Mouse (Mus musculus) E14TG2a.4 (cell line): ENCODE measurements around the gene Tiam1.

ENCODE experiments used
- H3K27me3 ChIP-seq: 2 replicates; pipeline ENCODE4 v1.6.1; 2014; ENCODE audit warnings: low read length, control low read depth; ENCODE audit not compliant: insufficient read depth
- H3K36me3 ChIP-seq: 2 replicates; pipeline ENCODE4 v1.6.1; 2014; ENCODE audit warnings: low read length, control low read depth; ENCODE audit not compliant: insufficient read depth
- H3K4me1 ChIP-seq: replicated peaks from 2 replicates; pipeline ENCODE4 v1.6.1; 2014; ENCODE audit warnings: low read depth, low read length, control low read depth
- H3K4me3 ChIP-seq: replicated peaks from 2 replicates; pipeline ENCODE4 v1.5.1; 2014; ENCODE audit warnings: mild to moderate bottlenecking, low read length
- H3K9me3 ChIP-seq: 2 replicates; pipeline ENCODE4 v1.6.1; 2014; ENCODE audit warnings: low read length, control low read depth
- CTCF ChIP-seq: conservative IDR thresholded peaks from 2 replicates; pipeline ENCODE4 v1.5.1; 2014; ENCODE audit warnings: low read length
- NANOG ChIP-seq: IDR thresholded peaks from 2 replicates; pipeline ENCODE4 v1.6.1; 2014; ENCODE audit warnings: borderline replicate concordance, low read length, mixed read lengths
- POU5F1 ChIP-seq: IDR thresholded peaks from 2 replicates; pipeline ENCODE4 v1.6.1; 2014; ENCODE audit warnings: low read length, borderline replicate concordance

Gene Tiam1

GRCm38 (mm10) chr16:90140571-90140970 is 3.0 kb downstream of the Tiam1 start:
- H3K9me3 ChIP-seq: no peaks in the 10 kb centered on the region
- H3K4me3 ChIP-seq: no peak overlapping the region
- TF ChIP-seq POU5F1: no peak
- TF ChIP-seq NANOG: no peak
- no peak for TF ChIP-seq CTCF
- H3K36me3 ChIP-seq: 0 out of 2 replicates have a peak, but pooled peaks cover 3% of the 10 kb centered on the region
- peaks cover 83% of the 10 kb centered on the region for H3K4me1 ChIP-seq
- H3K27me3 ChIP-seq: peaks cover 26% of the 10 kb centered on the region

- H3K9me3 ChIP-seq: no peaks in the 10 kb centered on the region
- H3K27me3 ChIP-seq: peaks cover 26% of the 10 kb centered on the region
- no peak for TF ChIP-seq NANOG
- no peak for TF ChIP-seq CTCF
- no peak for TF ChIP-seq POU5F1
- H3K36me3 ChIP-seq: no peaks in the 10 kb centered on the region
- H3K4me1 ChIP-seq: peaks cover 75% of the 10 kb centered on the region
- peak overlapping the region; percentile 69 for H3K4me3 ChIP-seq
Observed at GRCm38 (mm10) chr16:90139696-90140095, 3.9 kb downstream of the Tiam1 start.

GRCm38 (mm10) chr16:90138151-90138550 is 5.4 kb downstream of the Tiam1 start:
- Histone ChIP-seq H3K9me3 (no peaks in the 10 kb centered on the region), H3K4me1 (peaks cover 71% of the 10 kb centered on the region), H3K27me3 (peaks cover 24% of the 10 kb centered on the region), H3K36me3 (no peaks in the 10 kb centered on the region), H3K4me3 (peak overlapping the region; percentile 69)
- TF ChIP-seq POU5F1: no peak
- TF ChIP-seq NANOG: no peak

GRCm38 (mm10) chr16:90137175-90137574 is 6.4 kb downstream of the Tiam1 start:
- Histone ChIP-seq H3K4me3 (peak overlapping the region; percentile 69), H3K36me3 (no peaks in the 10 kb centered on the region), H3K27me3 (peaks cover 14% of the 10 kb centered on the region), H3K9me3 (no peaks in the 10 kb centered on the region), H3K4me1 (peaks cover 70% of the 10 kb centered on the region)
- no peak for TF ChIP-seq CTCF
- TF ChIP-seq NANOG: no peak
- no peak for TF ChIP-seq POU5F1

- Histone ChIP-seq H3K9me3 (no peaks in the 10 kb centered on the region), H3K4me3 (no peak overlapping the region), H3K27me3 (peaks cover under 1% of the 10 kb centered on the region)
Observed at GRCm38 (mm10) chr16:90135580-90135979, 8.0 kb downstream of the Tiam1 start.

GRCm38 (mm10) chr16:90134351-90134750 is 9.2 kb downstream of the Tiam1 start:
- Histone ChIP-seq H3K4me1 (peaks cover 61% of the 10 kb centered on the region), H3K4me3 (no peak overlapping the region), H3K36me3 (no peaks in the 10 kb centered on the region), H3K27me3 (no peaks in the 10 kb centered on the region), H3K9me3 (no peaks in the 10 kb centered on the region)
- TF ChIP-seq CTCF: no peak
- TF ChIP-seq NANOG: no peak
- no peak for TF ChIP-seq POU5F1

More at GRCm38 (mm10) chr16:90135580-90135979, 8.0 kb downstream of the Tiam1 start:
- no peaks in the 10 kb centered on the region for H3K36me3 ChIP-seq
- TF ChIP-seq CTCF: peak; percentile 54
- no peak for TF ChIP-seq NANOG
- H3K4me1 ChIP-seq: peaks cover 61% of the 10 kb centered on the region

GRCm38 (mm10) chr16:90132816-90133215 is 10.8 kb downstream of the Tiam1 start:
- H3K27me3 ChIP-seq: no peaks in the 10 kb centered on the region

GRCm38 (mm10) chr16:90132331-90132730 is 11.2 kb downstream of the Tiam1 start:
- Histone ChIP-seq H3K9me3 (no peaks in the 10 kb centered on the region), H3K27me3 (no peaks in the 10 kb centered on the region), H3K4me1 (peaks cover 54% of the 10 kb centered on the region), H3K36me3 (no peaks in the 10 kb centered on the region), H3K4me3 (no peak overlapping the region)
- TF ChIP-seq NANOG (no peak), POU5F1 (no peak), CTCF (no peak)

More at GRCm38 (mm10) chr16:90132816-90133215, 10.8 kb downstream of the Tiam1 start:
- TF ChIP-seq NANOG (no peak), CTCF (no peak), POU5F1 (no peak)
- Histone ChIP-seq H3K36me3 (no peaks in the 10 kb centered on the region), H3K9me3 (no peaks in the 10 kb centered on the region), H3K4me3 (no peak overlapping the region), H3K4me1 (peaks cover 57% of the 10 kb centered on the region)

GRCm38 (mm10) chr16:90128817-90129587 is 14.6 kb downstream of the Tiam1 start:
- TF ChIP-seq NANOG (no peak), POU5F1 (no peak), CTCF (no peak)
- Histone ChIP-seq H3K4me3 (no peak overlapping the region), H3K36me3 (0 out of 2 replicates have a peak, but pooled peaks cover 5% of the 10 kb centered on the region), H3K4me1 (peaks cover 66% of the 10 kb centered on the region), H3K9me3 (no peaks in the 10 kb centered on the region), H3K27me3 (no peaks in the 10 kb centered on the region)
